Comparison of ENCODE assay signal across 27 mouse cellular contexts in genomic region chr10:128614934-128615333, GRCm38 (mm10). TPM values are rescaled to one million over a fixed set of nuclear protein-coding genes. Genes with fewer than 3 reads are reported as not detected.
DNase-seq lines count a peak whose midpoint lies in the region; ATAC-seq and TF ChIP-seq lines count a peak whose summit lies in the region.
"Had no signal": no experiment of that assay in that cellular context is flagged by ENCODE, and none has a peak within 500 bp of the region (broad histone marks: within the 10 kb centered on the region; RNA-seq: fewer than 3 reads in every experiment).

No protein-coding gene starts in this region.

- no peak for TF ChIP-seq EP300 in heart, adult 2 months (IDR thresholded peaks at IDR 0.05; ENCODE audit: insufficient read depth, low read depth, low read length)

- no peak for TF ChIP-seq POLR2A in heart, adult 2 months (IDR thresholded peaks at IDR 0.05; ENCODE audit: insufficient read depth, low read depth, low read length)
- no peak for TF ChIP-seq POLR2A in liver, adult 2 months (IDR thresholded peaks at IDR 0.05; ENCODE audit: extremely low read depth, insufficient read depth, low read length)

- H3K27me3 ChIP-seq in heart, adult 2 months (ENCODE audit: control insufficient read depth, insufficient read depth, low read length) = no peaks in the 10 kb centered on the region
- H3K27me3 ChIP-seq in liver, adult 2 months (ENCODE audit: control insufficient read depth, insufficient read depth, low read length) = no peaks in the 10 kb centered on the region
- no peaks in the 10 kb centered on the region; the same call in 1 of the 2 replicates for H3K27me3 ChIP-seq in liver, embryonic 11.5 days (replicated peaks; ENCODE audit: control insufficient read depth, insufficient read depth, low read length)
- H3K27me3 ChIP-seq in midbrain, postnatal 0 days (ENCODE audit: insufficient read depth, low read length) = no peaks in the 10 kb centered on the region
- no peaks in the 10 kb centered on the region for H3K27me3 ChIP-seq in midbrain, embryonic 14.5 days (ENCODE audit: control insufficient read depth, insufficient read depth, low read length)
- H3K27me3 ChIP-seq: embryonic facial prominence, embryonic 12.5 days; hindbrain, embryonic 12.5 days; liver, embryonic 13.5 days; lung, embryonic 15.5 days; midbrain, embryonic 13.5 days; neural tube, embryonic 15.5 days had no signal

- no peaks in the 10 kb centered on the region for H3K4me1 ChIP-seq in heart, adult 2 months (ENCODE audit: control insufficient read depth, insufficient read depth, low read length)
- 0 out of 2 replicates have a peak, but pooled peaks cover 2% of the 10 kb centered on the region for H3K4me1 ChIP-seq in liver, adult 2 months (ENCODE audit: control insufficient read depth, insufficient read depth, low read length)
- peaks cover 2% of the 10 kb centered on the region; the same call in 1 of the 2 replicates for H3K4me1 ChIP-seq in liver, embryonic 11.5 days (replicated peaks; ENCODE audit: control insufficient read depth, insufficient read depth, low read length)
- H3K4me1 ChIP-seq in midbrain, postnatal 0 days (ENCODE audit: insufficient read depth, low read length) = no peaks in the 10 kb centered on the region
- H3K4me1 ChIP-seq in midbrain, embryonic 14.5 days (ENCODE audit: control insufficient read depth, insufficient read depth, low read length) = no peaks in the 10 kb centered on the region
- H3K4me1 ChIP-seq: hindbrain, embryonic 12.5 days; lung, embryonic 15.5 days had no signal

- H3K79me2 ChIP-seq in heart, adult 2 months (replicated peaks; ENCODE audit: control insufficient read depth, insufficient read depth, low read length) = no peaks in the 10 kb centered on the region
- H3K79me2 ChIP-seq in liver, adult 2 months (ENCODE audit: control insufficient read depth, insufficient read depth, low read length) = no peaks in the 10 kb centered on the region

- TF ChIP-seq CTCF in heart, adult 2 months (IDR thresholded peaks at IDR 0.05) = 0 out of 2 replicates have a peak, but pooled peaks have one; percentile 19
- 0 out of 2 replicates have a peak, but pooled peaks have one; percentile 7 for TF ChIP-seq CTCF in liver, adult 2 months (IDR thresholded peaks at IDR 0.05; ENCODE audit: low read depth, low read length)
- peak; percentile 18; the same call in 1 of the 2 replicates for TF ChIP-seq CTCF in midbrain, postnatal 0 days (IDR thresholded peaks at IDR 0.05)

- no peak overlapping the region for H3K4me2 ChIP-seq in liver, embryonic 11.5 days
- H3K4me2 ChIP-seq in midbrain, postnatal 0 days (ENCODE audit: low read depth, low read length, poor library complexity, severe bottlenecking) = no peak overlapping the region
- H3K4me2 ChIP-seq in midbrain, embryonic 14.5 days (ENCODE audit: low read length) = no peak overlapping the region
- H3K4me2 ChIP-seq: embryonic facial prominence, embryonic 12.5 days; heart, embryonic 11.5 days; hindbrain, embryonic 12.5 days; liver, embryonic 13.5 days; lung, embryonic 15.5 days; midbrain, embryonic 13.5 days; neural tube, embryonic 15.5 days had no signal

- WGBS in heart, adult 2 months = 52% methylated on average over 3 of the region's 3 CpGs
- 62% methylated on average over 3 of the region's 3 CpGs for WGBS in liver, adult 2 months
- WGBS in liver, embryonic 11.5 days = 56% methylated on average over 3 of the region's 3 CpGs
- 57% methylated on average over 3 of the region's 3 CpGs for WGBS in midbrain, postnatal 0 days
- 62% methylated on average over 3 of the region's 3 CpGs for WGBS in midbrain, embryonic 14.5 days

- H3K27ac ChIP-seq in heart, adult 2 months = no peak overlapping the region
- H3K27ac ChIP-seq in liver, adult 2 months (replicated peaks; ENCODE audit: insufficient read depth, low read depth, low read length) = no peak overlapping the region
- H3K27ac ChIP-seq in liver, embryonic 11.5 days (ENCODE audit: low read depth, low read length) = no peak overlapping the region
- H3K27ac ChIP-seq in midbrain, postnatal 0 days (ENCODE audit: low read depth, low read length) = no peak overlapping the region
- H3K27ac ChIP-seq in midbrain, embryonic 14.5 days (replicated peaks; ENCODE audit: low read depth, low read length) = no peak overlapping the region
- H3K27ac ChIP-seq: embryonic facial prominence, embryonic 12.5 days; forebrain, embryonic 10.5 days; hindbrain, embryonic 12.5 days; liver, embryonic 13.5 days; lung, embryonic 15.5 days; macrophage; midbrain, embryonic 13.5 days; neural tube, embryonic 15.5 days had no signal

- intact Hi-C loops in heart, adult 2 months (cut with DNase I) = loop anchor here (5.0 kb wide), 1 partner anchor 57 kb away; the partner anchor contains the start of gene Suox
- intact Hi-C loops in left cerebral cortex, postnatal 4 days (cut with DNase I) = loop anchor here (5.0 kb wide), 1 partner anchor 58 kb away; no protein-coding TSS in a partner anchor

- H3K9ac ChIP-seq in heart, adult 2 months (ENCODE audit: low read depth, low read length) = no peak overlapping the region
- no peak overlapping the region for H3K9ac ChIP-seq in liver, adult 2 months (ENCODE audit: low read depth, low read length)
- H3K9ac ChIP-seq in liver, embryonic 11.5 days (ENCODE audit: low read depth, low read length) = no peak overlapping the region
- H3K9ac ChIP-seq in midbrain, postnatal 0 days (replicated peaks; ENCODE audit: low read length, poor library complexity, severe bottlenecking) = no peak overlapping the region
- H3K9ac ChIP-seq in midbrain, embryonic 14.5 days (replicated peaks; ENCODE audit: low read length) = no peak overlapping the region
- H3K9ac ChIP-seq: embryonic facial prominence, embryonic 12.5 days; hindbrain, embryonic 12.5 days; liver, embryonic 13.5 days; lung, embryonic 15.5 days; midbrain, embryonic 13.5 days; neural tube, embryonic 15.5 days had no signal

- H3K36me3 ChIP-seq in heart, adult 2 months (ENCODE audit: control insufficient read depth, insufficient read depth, low read length) = no peaks in the 10 kb centered on the region
- no peaks in the 10 kb centered on the region for H3K36me3 ChIP-seq in liver, adult 2 months (ENCODE audit: control insufficient read depth, insufficient read depth, low read length)
- no peaks in the 10 kb centered on the region for H3K36me3 ChIP-seq in liver, embryonic 11.5 days (ENCODE audit: control insufficient read depth, insufficient read depth, low read length)
- no peaks in the 10 kb centered on the region for H3K36me3 ChIP-seq in midbrain, postnatal 0 days (ENCODE audit: insufficient read depth, low read length)
- H3K36me3 ChIP-seq in midbrain, embryonic 14.5 days (ENCODE audit: control insufficient read depth, insufficient read depth, low read length) = no peaks in the 10 kb centered on the region
- H3K36me3 ChIP-seq: embryonic facial prominence, embryonic 12.5 days; forebrain, embryonic 10.5 days; hindbrain, embryonic 12.5 days; liver, embryonic 13.5 days; lung, embryonic 15.5 days; midbrain, embryonic 13.5 days; neural tube, embryonic 15.5 days had no signal

- H3K4me3 ChIP-seq in heart, adult 2 months = no peak overlapping the region
- H3K4me3 ChIP-seq in liver, adult 2 months (ENCODE audit: insufficient read depth, low read depth, low read length) = no peak overlapping the region
- H3K4me3 ChIP-seq in liver, embryonic 11.5 days (ENCODE audit: low read depth, low read length) = no peak overlapping the region
- H3K4me3 ChIP-seq in midbrain, postnatal 0 days (ENCODE audit: low read depth, low read length) = no peak overlapping the region
- no peak overlapping the region for H3K4me3 ChIP-seq in midbrain, embryonic 14.5 days (replicated peaks; ENCODE audit: low read depth, low read length)
- H3K4me3 ChIP-seq: embryonic facial prominence, embryonic 12.5 days; forebrain, embryonic 10.5 days; hindbrain, embryonic 12.5 days; liver, embryonic 13.5 days; lung, embryonic 15.5 days; midbrain, embryonic 13.5 days; neural tube, embryonic 15.5 days had no signal

- H3K9me3 ChIP-seq in liver, embryonic 11.5 days (ENCODE audit: control insufficient read depth, low read length) = no peaks in the 10 kb centered on the region
- no peaks in the 10 kb centered on the region for H3K9me3 ChIP-seq in midbrain, postnatal 0 days (ENCODE audit: low read length)
- H3K9me3 ChIP-seq in midbrain, embryonic 14.5 days (ENCODE audit: control insufficient read depth, low read length) = no peaks in the 10 kb centered on the region
- H3K9me3 ChIP-seq: embryonic facial prominence, embryonic 12.5 days; forebrain, embryonic 10.5 days; hindbrain, embryonic 12.5 days; liver, embryonic 13.5 days; lung, embryonic 15.5 days; midbrain, embryonic 13.5 days; neural tube, embryonic 15.5 days had no signal

- ATAC-seq in liver, embryonic 11.5 days (replicated peaks; ENCODE audit: low FRiP score) = no peak
- no peak for ATAC-seq in midbrain, postnatal 0 days (ENCODE audit: low FRiP score)
- no peak for ATAC-seq in midbrain, embryonic 14.5 days (ENCODE audit: low FRiP score, low TSS enrichment)
- ATAC-seq: forebrain, embryonic 16.5 days; midbrain, embryonic 13.5 days had no signal

- no peak for DNase-seq in heart, adult 2 months
- DNase-seq in heart, adult 11 months = no peak
- DNase-seq in liver, adult 2 months (ENCODE audit: extremely low read depth, low read depth, low spot score) = no peak
- no peak for DNase-seq in liver, embryonic 11.5 days (ENCODE audit: low spot score)
- DNase-seq in midbrain, postnatal 0 days (ENCODE audit: low spot score) = no peak
- no peak for DNase-seq in midbrain, embryonic 14.5 days
- DNase-seq in left cerebral cortex, postnatal 4 days = no peak
- DNase-seq: adrenal gland, postnatal 10 days; cerebellum, adult 9-10 months; embryo, embryonic 11 days; gastrocnemius, postnatal 14 days; heart, postnatal 36 days; kidney, adult 2 months; kidney, postnatal 4 days; layer of hippocampus, adult 9-11 months; liver, embryonic 13.5 days; retina, postnatal 1 day; right cerebral cortex, postnatal 14 days had no signal

RNA-seq across cellular contexts. Expression of gene Rps26, which starts 11.6 kb away (rescaled TPM):
- total RNA-seq in heart, adult 2 months (2021) = 100 to 1,000 TPM; 229 to 279 TPM
- 315 and 337 TPM in 2 replicates for polyA plus RNA-seq in heart, adult 2 months (2012; rRNA removed)
- total RNA-seq in liver, adult 2 months (2014; rRNA removed) = 234 and 279 TPM in 2 replicates
- 425 and 439 TPM in 2 replicates for polyA plus RNA-seq in liver, adult 2 months (2012; rRNA removed)
- 848 and 955 TPM in 2 replicates for polyA plus RNA-seq in liver, embryonic 11.5 days (2014; fragmentation: Nextera tagmentation; extraction: Ambion mirVana)
- total RNA-seq in midbrain, postnatal 0 days (2014; rRNA removed) = 1,580 and 1,646 TPM in 2 replicates
- 382 and 398 TPM in 2 replicates for polyA plus RNA-seq in midbrain, postnatal 0 days (2015; fragmentation: Nextera tagmentation; extraction: Ambion mirVana)
- polyA plus RNA-seq in midbrain, embryonic 14.5 days (2014; fragmentation: Nextera tagmentation; extraction: Ambion mirVana) = 529 and 586 TPM in 2 replicates
- total RNA-seq in left cerebral cortex, postnatal 4 days (2021) = 100 to 1,000 TPM; 595 to 651 TPM

RNA-seq across cellular contexts. Expression of gene Erbb3, which starts 25.5 kb away (rescaled TPM):
- total RNA-seq in heart, adult 2 months (2021) = 1 to 10 TPM; 6.3 to 8.2 TPM
- polyA plus RNA-seq in heart, adult 2 months (2012; rRNA removed) = 5.5 and 7.7 TPM in 2 replicates
- 92.9 and 115 TPM in 2 replicates for total RNA-seq in liver, adult 2 months (2014; rRNA removed)
- 37.4 and 37.9 TPM in 2 replicates for polyA plus RNA-seq in liver, adult 2 months (2012; rRNA removed)
- polyA plus RNA-seq in liver, embryonic 11.5 days (2014; fragmentation: Nextera tagmentation; extraction: Ambion mirVana) = 3.0 and 3.7 TPM in 2 replicates
- total RNA-seq in midbrain, postnatal 0 days (2014; rRNA removed) = 1.1 and 1.2 TPM in 2 replicates
- 0.21 and 0.33 TPM in 2 replicates for polyA plus RNA-seq in midbrain, postnatal 0 days (2015; fragmentation: Nextera tagmentation; extraction: Ambion mirVana)
- 0.26 and 0.47 TPM in 2 replicates for polyA plus RNA-seq in midbrain, embryonic 14.5 days (2014; fragmentation: Nextera tagmentation; extraction: Ambion mirVana)
- total RNA-seq in left cerebral cortex, postnatal 4 days (2021) = under 1 TPM; 0.62 to 0.66 TPM

RNA-seq across cellular contexts. Expression of gene Ikzf4, which starts 30.9 kb away (rescaled TPM):
- total RNA-seq in heart, adult 2 months (2021) = 1 to 10 TPM in 1 of 2 experiments, under 1 TPM in 1; 0.97 to 1.8 TPM
- polyA plus RNA-seq in heart, adult 2 months (2012; rRNA removed) = 0.88 TPM in 2 replicates
- 0.09 and 0.13 TPM in 2 replicates for total RNA-seq in liver, adult 2 months (2014; rRNA removed)
- 0.60 and 0.80 TPM in 2 replicates for polyA plus RNA-seq in liver, adult 2 months (2012; rRNA removed)
- 0.96 and 1.3 TPM in 2 replicates for polyA plus RNA-seq in liver, embryonic 11.5 days (2014; fragmentation: Nextera tagmentation; extraction: Ambion mirVana)
- 21.9 and 26.2 TPM in 2 replicates for total RNA-seq in midbrain, postnatal 0 days (2014; rRNA removed)
- polyA plus RNA-seq in midbrain, postnatal 0 days (2015; fragmentation: Nextera tagmentation; extraction: Ambion mirVana) = 16.8 and 17.9 TPM in 2 replicates
- polyA plus RNA-seq in midbrain, embryonic 14.5 days (2014; fragmentation: Nextera tagmentation; extraction: Ambion mirVana) = 21.2 and 23.6 TPM in 2 replicates
- 10 to 100 TPM; 25.0 to 30.7 TPM for total RNA-seq in left cerebral cortex, postnatal 4 days (2021)
- polyA plus RNA-seq: macrophage had no signal

RNA-seq across cellular contexts. Expression of gene Pa2g4, which starts 49.1 kb away (rescaled TPM):
- total RNA-seq in heart, adult 2 months (2021) = 10 to 100 TPM; 39.4 to 44.2 TPM
- polyA plus RNA-seq in heart, adult 2 months (2012; rRNA removed) = 19.5 and 35.6 TPM in 2 replicates
- total RNA-seq in liver, adult 2 months (2014; rRNA removed) = 24.7 and 30.0 TPM in 2 replicates
- polyA plus RNA-seq in liver, adult 2 months (2012; rRNA removed) = 17.6 and 17.8 TPM in 2 replicates
- 384 and 397 TPM in 2 replicates for polyA plus RNA-seq in liver, embryonic 11.5 days (2014; fragmentation: Nextera tagmentation; extraction: Ambion mirVana)
- total RNA-seq in midbrain, postnatal 0 days (2014; rRNA removed) = 78.0 and 82.4 TPM in 2 replicates
- polyA plus RNA-seq in midbrain, postnatal 0 days (2015; fragmentation: Nextera tagmentation; extraction: Ambion mirVana) = 107 and 110 TPM in 2 replicates
- 122 and 142 TPM in 2 replicates for polyA plus RNA-seq in midbrain, embryonic 14.5 days (2014; fragmentation: Nextera tagmentation; extraction: Ambion mirVana)
- 100 to 1,000 TPM; 111 TPM for total RNA-seq in left cerebral cortex, postnatal 4 days (2021)

RNA-seq across cellular contexts. Expression of gene Suox, which starts 58.9 kb away (rescaled TPM):
- 10 to 100 TPM; 25.6 to 26.6 TPM for total RNA-seq in heart, adult 2 months (2021)
- polyA plus RNA-seq in heart, adult 2 months (2012; rRNA removed) = 21.8 and 37.9 TPM in 2 replicates
- total RNA-seq in liver, adult 2 months (2014; rRNA removed) = 135 and 145 TPM in 2 replicates
- 103 and 168 TPM in 2 replicates for polyA plus RNA-seq in liver, adult 2 months (2012; rRNA removed)
- 12.4 and 12.5 TPM in 2 replicates for polyA plus RNA-seq in liver, embryonic 11.5 days (2014; fragmentation: Nextera tagmentation; extraction: Ambion mirVana)
- total RNA-seq in midbrain, postnatal 0 days (2014; rRNA removed) = 11.5 and 15.7 TPM in 2 replicates
- 8.9 and 11.8 TPM in 2 replicates for polyA plus RNA-seq in midbrain, postnatal 0 days (2015; fragmentation: Nextera tagmentation; extraction: Ambion mirVana)
- 10.3 and 10.4 TPM in 2 replicates for polyA plus RNA-seq in midbrain, embryonic 14.5 days (2014; fragmentation: Nextera tagmentation; extraction: Ambion mirVana)
- 10 to 100 TPM; 10.5 to 11.0 TPM for total RNA-seq in left cerebral cortex, postnatal 4 days (2021)
